Mouse (Mus musculus) embryonic fibroblast, embryonic 13.5 days (primary cell): ENCODE data around the gene Cdx2.

Source experiments
- CTCF ChIP-seq: IDR thresholded peaks from 2 replicates; pipeline ENCODE4 v1.5.1; 2011; ENCODE audit warnings: mild to moderate bottlenecking, control low read depth, low read length, moderate library complexity, borderline replicate concordance; ENCODE audit not compliant: insufficient read depth
- POLR2A ChIP-seq: IDR thresholded peaks from 2 replicates; pipeline ENCODE4 v1.6.1; 2011; ENCODE audit warnings: low read depth, mild to moderate bottlenecking, control low read depth, low read length, moderate library complexity

DNA sequence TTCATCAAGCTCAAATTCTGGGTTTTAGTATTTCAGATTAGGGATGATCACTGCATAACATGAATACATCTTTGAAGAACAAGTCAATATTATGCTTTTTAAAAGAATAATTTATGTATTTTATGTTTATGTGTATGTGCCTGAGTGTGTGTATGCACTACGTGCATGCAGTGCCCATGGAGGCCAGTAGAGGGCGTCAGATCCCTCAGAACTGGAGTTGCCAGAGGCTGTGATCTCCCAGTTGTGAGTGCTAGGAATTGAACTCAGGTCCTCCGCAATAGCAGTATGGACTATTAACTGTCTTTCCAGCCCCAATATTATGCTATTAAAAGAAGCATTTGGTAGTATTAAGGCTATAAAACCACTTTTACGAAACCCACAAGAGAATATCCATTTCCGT is 20.6 kb upstream of the Cdx2 start:
- TF ChIP-seq CTCF (no peak), POLR2A (no peak)
